Mouse (Mus musculus) megakaryocyte-erythroid progenitor cell, adult 5 weeks (primary cell): Measurements from ENCODE around the gene Large1. TPM values are rescaled to one million over a fixed set of nuclear protein-coding genes. Genes with fewer than 3 reads are reported as not detected.

Source experiments
- polyA plus RNA-seq: library from polyadenylated mRNA; stranded (reverse); fragments of >175 nt; gene quantifications from 2 replicates; pipeline ENCODE4 v1.2.3, GENCODE M21; 2012

The Large1 gene
- polyA plus RNA-seq = 1.1 TPM in 2 replicates

DNA sequence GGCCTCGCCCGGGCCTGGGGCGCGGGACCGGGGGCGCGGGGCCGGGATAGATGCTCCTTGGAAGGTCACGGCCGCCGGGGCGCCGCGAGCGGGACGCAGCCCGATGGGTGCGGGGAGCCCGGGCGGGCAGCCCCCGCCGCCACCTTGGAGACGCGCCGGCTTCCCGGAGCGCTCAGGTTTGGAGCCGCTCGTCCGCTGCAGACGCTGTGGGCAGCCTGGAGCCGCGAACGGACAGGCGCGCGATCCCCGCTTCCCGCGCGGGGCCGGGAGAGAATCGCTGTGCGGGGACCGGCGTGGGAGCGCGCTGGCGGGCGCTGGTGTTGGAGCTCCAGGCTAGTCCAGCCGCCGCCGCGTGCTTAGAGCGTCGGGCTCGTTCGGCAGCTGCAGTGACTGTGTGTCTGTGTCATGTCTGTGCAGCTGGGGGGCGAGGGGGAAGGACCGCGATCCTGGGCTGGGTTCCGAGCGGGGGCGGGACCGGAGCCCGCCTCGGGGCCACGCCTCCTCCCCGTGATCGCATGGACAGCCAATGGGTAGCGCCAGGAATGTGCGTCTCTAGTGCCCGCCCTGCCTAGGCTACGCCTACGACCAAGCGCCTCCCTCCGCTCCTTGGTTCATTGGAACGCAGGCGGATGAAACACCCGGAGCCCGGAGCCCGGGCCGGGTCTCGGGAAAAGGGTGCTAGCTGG, at the start of gene Large1:
Gene Large1 (minus strand): TSS at position 433 of the 686 bp plus-strand sequence.

